Mouse (Mus musculus): ENCODE measurements around the gene Pdzd11.
A peak's percentile ranks its signal among the peaks of the same experiment; 100 is the strongest.

Pdzd11 gene

DNA sequence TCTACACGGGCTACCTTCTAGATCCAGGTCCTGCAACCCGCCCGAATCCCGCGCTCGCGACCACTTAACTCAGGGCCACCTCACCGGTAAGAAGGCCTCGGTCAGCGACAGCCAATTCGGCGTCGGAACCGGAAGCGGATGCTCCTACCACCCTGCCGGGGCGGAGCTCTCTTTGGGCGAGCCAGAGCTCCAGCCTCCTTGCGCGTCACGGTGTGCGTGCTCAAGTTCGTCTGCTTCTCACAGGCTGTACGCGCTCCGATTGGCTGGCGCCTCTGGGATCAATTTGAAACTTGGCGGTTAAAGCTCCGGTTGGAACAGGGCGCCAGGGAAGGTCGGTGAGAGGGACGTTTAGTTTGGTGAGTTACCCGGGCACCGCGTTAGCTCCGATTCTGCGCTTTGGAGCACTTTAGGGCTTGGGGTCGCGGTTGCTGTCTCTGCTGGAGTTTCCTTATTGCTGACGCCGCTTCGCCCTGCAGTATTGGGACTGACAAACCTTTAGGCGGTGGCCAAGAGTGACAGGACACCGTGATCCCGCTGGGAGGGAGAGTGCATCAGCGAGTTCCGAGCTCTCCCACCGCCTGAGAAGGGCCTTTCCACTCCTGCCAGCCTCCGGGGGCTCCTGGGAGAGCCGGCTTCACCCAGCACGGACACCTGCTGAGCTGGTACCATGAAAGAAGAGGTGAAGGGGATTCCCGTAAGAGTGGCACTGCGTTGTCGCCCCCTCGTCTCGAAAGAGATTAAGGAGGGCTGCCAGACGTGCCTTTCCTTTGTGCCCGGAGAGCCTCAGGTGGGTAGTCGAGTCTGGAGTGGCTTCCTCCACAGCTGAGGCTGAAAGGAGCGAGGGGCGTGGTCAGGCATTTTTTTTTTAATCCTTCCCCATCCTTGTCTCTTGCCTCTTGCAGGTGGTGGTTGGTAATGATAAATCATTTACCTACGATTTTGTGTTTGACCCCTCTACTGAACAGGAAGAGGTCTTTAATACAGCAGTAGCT is at the start of gene Pdzd11:
Gene Pdzd11, minus strand, starts transcription at position 767 of the 992 bp plus-strand sequence.
- peak; percentile 87 for DNase-seq (ENCODE audit: low spot score)

DNA sequence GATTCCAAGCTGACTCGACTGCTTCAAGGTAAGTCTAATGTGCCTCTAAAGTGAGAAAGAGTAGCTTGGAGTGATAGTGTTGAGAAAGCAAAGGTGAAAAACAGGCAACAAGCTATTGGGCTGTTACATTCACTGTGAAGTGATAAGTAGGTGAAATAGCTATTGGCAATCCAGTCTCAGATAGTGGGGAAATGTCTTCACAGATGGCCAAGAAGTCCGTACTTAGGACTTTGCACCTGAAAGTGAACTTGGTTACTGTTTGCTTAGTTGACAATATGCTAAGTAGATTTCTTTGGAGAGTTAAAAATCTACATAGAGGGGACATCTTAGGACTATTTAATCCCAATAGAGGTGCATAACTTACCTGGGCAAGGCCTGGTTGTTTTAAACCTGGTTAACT is 38.5 kb upstream of the Pdzd11 start:
- DNase-seq (ENCODE audit: low spot score) = no peak

DNA sequence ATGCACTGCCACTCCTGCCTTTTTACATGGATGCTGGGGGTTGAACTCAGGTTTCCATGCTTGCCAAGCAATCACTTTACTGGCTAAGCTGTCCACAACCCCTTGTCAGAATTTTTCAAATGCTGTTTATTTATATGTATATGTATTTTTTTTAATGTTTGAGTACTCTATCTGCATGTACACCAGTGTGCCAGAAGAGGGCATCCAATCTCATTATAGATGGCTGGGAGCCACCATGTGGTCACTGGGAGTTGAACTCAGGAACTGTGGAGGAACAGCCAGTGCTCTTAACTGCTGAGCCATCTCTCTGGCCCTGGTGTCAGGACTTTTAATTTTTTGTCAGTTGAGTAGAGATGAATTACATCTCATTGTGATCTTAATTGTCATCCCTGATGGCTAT is 26.5 kb upstream of the Pdzd11 start:
- DNase-seq (ENCODE audit: low spot score) = no peak

DNA sequence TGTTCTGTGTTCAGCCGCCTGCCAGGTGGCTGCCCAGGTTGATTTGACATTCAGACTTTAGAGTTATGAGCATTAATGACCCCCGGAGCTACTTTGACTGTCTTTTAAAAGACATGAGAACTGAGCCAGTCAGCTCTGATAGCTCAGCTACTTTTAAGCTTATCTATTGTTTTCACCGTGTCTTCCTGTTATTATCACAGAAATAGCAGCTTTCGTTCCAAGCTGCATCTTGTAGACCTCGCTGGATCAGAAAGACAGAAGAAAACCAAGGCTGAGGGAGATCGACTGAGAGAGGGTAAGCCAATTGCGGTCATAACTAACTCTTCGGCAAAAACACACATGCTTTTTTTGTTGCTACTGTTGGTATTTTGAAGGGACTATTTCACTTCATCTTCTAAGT is 12.1 kb upstream of the Pdzd11 start:
- no peak for DNase-seq (ENCODE audit: low spot score)

DNA sequence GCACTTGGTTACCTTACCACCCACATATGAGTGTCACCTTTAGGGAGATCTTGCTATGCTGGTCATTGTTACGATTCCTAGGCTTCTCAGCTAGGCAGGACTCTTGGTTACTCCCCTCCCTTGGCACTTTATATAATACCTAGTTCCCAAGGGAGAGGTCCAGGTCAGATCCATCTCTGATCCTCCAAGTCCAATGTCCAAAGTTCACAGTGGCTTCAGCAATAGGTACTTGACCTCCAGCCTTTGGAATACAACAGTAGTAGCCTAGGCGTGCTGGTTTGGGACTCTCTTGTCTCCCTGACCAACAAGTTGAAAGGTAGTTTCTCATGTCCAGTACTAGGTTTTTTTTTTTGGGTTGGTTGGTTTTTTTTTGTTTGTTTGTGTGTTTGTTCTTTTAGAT is 2.7 kb upstream of the Pdzd11 start:
- no peak for DNase-seq (ENCODE audit: low spot score)

DNA sequence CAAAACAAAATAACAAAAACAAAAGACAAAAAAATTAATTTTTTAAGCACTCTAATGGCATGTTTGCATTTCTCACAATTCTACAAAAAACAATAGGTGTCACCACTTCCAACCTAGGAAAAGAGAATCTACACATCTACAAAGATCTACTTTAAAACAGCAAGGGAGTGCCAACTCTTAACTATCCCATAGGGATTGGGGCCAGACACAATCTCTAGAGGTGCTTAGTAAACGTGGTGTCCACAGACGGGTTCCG is 894 bp downstream of the Pdzd11 start, which contains the start of gene Kif4:
Gene Kif4, plus strand, starts transcription at position 192 of the 256 bp plus-strand sequence.
- DNase-seq (ENCODE audit: low spot score) = no peak

DNA sequence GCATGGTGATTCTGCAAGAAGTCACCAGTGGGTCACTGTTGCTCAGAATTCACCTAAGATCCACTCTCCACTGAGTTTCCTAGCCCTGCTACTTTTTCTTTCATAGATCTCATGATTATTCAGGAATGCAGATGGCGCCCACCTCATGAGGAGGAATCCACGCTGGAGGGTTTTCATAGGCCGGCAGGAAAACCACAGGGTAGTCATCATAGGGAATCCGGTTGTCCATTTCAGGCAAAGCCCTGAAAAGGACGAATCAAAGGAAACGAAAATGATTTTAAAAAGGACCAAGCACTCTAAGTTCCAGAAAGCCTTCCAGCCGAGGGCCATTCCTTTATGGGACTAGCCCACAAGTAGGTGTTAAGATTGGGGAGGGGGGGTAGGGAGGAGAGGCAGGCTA is 1.2 kb downstream of the Pdzd11 start:
- DNase-seq (ENCODE audit: low spot score) = no peak

DNA sequence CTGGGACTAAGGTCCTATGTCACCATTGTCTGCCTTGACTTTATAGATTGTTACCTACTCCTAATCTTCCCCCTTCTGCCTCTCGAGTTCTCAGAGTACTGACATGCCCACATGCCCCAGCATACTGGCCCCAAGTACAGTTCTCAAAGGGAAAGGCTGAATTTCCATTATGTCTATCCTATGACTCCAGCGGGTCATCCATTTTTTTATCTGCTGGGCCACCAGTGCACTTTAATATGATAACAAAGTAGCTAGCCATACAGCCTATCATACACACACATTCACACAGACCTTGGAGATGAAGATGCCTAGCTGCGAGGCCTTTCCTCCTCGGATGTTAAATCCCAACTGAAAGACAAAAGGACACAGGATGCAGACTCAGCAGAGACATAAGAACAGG is 2.1 kb downstream of the Pdzd11 start:
- DNase-seq (ENCODE audit: low spot score) = no peak

DNA sequence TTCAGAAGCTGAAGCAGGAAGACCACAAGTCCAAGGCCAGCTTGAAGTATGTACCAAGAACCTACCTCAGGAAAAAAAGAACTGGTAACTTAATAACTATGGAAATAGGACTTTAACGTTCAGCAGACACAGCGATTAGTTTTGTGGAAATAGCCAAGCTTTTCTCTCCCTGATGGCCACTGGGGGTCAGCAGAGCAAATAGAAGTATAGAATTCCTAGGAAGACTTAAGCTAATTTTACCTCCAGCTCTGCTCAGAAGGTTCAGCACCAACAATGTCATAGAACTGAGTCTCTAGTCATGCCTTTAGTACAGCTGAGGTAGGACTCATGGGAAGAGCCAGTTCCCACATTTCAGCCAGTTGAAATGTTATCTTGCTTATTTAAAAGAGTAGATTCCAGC is 5.0 kb downstream of the Pdzd11 start:
- no peak for DNase-seq (ENCODE audit: low spot score)

DNA sequence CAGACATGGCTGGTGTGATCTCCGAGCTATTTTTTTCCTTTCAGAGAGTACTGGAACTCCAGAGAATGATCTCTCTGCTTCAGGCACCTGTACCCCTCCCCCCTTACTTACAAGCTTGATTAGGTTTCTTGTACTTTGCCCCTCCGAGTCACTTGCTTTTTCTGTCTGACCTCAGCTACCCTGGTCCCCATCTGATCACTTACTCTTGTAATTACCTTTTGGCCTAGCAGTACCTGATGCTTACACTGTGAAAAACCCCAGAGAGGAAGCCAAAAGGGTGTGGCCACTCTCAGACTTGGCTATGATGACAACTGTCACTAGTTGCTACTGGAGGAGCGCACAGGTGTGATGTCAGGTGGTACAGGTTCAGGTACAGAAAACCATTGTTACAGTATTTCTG is 7.9 kb downstream of the Pdzd11 start:
- peak; percentile 36 for DNase-seq (ENCODE audit: low spot score)

DNA sequence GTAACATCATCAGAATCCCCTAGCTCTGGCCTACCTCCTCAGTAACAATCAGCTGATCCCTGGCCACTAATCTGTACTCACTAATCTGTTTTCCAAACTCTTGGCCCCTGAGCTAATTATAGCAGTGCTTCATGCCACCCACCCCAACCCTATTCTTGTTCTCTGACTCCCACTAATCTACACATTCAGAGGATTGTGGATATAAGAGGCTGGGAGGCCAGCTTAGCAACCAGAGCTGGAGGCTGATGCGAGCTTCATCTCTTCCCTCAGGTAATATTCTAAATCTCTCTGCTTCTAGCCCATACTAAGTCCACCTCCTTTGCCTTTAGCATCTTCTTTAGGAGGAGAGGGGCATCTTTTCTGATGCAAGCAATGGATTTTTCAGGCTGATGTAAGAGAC is 21.1 kb downstream of the Pdzd11 start, which contains the start of gene Arr3:
Gene Arr3, plus strand, starts transcription at position 184 of the 400 bp plus-strand sequence.
- DNase-seq (ENCODE audit: low spot score) = no peak

DNA sequence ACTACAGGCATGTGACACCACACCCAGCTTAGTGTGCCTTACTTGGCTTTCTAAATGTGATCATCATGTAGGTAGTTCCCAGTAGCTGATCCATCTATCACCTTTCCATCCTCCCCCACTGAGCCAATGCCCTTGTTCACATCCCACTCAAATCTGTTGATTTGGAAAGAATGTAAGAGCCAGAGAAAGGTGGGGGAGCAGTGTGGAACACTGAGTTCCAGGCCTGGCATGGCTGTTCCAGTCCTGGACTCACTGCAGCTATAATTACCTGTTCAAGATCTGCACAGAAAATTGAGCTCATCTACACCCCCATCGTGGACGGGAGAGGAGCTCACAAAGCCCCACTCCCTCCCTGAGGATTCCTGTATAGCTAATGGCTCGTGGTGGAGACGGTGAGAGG is 26.6 kb downstream of the Pdzd11 start:
- no peak for DNase-seq (ENCODE audit: low spot score)

DNA sequence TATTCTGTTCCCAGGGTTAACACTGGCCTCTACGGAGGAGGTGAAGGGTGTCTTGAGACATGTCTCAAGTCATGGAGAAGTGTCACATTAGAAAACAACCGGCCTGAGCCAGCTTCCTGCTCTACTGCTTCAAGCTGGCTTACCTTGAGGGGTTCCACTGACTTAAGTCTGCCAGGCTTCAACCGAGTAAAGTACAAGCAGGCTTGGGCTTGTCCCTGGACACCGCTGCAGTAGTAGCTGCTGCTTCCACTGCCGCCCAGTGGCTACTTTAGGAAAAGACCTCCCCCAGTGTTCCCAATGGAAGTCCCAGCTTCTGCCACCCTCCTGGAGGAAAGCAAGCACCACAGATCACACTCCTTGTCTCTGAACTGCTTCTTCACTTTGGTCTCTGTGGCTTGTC is 28.9 kb downstream of the Pdzd11 start:
- peak; percentile 10 for DNase-seq (ENCODE audit: low spot score)

DNA sequence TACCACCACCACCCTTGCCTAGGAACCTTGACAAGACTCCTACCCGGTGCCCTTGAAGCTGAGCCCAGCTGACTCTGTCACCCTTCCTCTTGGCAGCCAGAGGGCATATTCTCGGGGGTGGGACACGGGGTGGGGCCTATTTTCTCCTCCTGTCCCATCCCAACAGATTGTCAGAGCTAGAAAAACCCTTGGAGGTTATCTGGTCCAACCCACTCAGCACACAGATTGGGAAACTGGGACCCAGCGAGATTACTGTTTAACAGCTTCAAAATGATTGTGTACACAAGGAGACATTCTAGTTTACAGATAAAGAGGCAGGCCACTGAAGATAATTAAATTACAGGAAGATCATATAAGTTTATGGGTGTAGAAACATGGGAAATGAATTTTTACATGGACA is 31.6 kb downstream of the Pdzd11 start, which contains the start of gene P2ry4:
Gene P2ry4, minus strand, starts transcription at position 79 of the 400 bp plus-strand sequence.
- DNase-seq (ENCODE audit: low spot score) = no peak

Measured in yolk sac, embryonic 10.5 days (tissue).